Mouse (Mus musculus): Measurements from ENCODE around the gene Gm49673.
"Not testable (repeated sequence)": the region's sequence is repeated elsewhere in the genome, so short reads cannot be mapped to it uniquely, and the experiment has no call there.

Gm49673 gene

GRCm38 (mm10) chr17:8129578-8129977 lies 18.0 kb downstream of the Gm49673 start:
- DNase-seq, result not testable (repeated sequence)

GRCm38 (mm10) chr17:8128326-8128993 lies 19.1 kb downstream of the Gm49673 start:
- DNase-seq, result not testable (repeated sequence)

GRCm38 (mm10) chr17:8124586-8124985 lies 23.0 kb downstream of the Gm49673 start:
- DNase-seq, result not testable (repeated sequence)

DNA sequence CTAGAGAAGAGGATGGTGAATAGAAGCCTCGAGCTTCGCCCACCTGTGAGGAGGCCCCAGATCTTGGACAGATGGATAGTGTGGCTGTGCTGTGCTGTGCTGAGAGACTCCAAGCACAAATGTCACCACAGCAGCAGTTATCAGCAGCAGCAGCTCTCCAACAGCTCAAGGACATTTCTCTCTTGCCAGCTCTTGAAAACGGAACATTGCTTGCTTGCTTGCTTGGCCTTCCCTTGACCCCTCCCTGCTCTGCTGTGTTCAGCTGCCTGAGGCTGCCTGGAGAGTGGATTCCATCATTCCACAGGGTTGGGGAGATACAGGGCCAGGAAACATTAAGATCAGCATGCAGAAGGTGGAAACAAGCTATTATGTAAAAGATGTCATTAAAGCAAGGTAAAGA lies 24.6 kb downstream of the Gm49673 start:
- not testable (repeated sequence) for DNase-seq

GRCm38 (mm10) chr17:8116928-8117327 lies 30.7 kb downstream of the Gm49673 start:
- not testable (repeated sequence) for DNase-seq

DNA sequence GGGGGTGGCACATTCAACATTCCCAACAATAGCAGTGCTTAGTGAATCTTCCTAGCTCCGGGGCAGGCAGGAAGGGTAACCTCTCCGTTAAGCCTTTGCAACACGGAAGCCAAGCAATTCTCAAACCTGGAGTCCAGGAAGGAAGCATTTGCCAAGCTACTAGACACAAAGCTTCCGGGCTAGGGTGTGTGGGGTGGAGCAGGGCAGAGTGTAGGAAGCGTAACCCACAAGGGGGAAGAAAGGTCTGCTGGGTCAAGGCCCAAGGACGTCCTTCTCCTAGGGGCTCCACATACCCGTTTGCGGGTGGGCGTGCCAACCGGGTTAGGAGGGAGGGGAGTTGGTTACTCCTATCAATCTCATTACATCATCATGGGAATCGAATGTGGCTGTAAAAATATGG lies 31.2 kb downstream of the Gm49673 start:
- not testable (repeated sequence) for DNase-seq

DNA sequence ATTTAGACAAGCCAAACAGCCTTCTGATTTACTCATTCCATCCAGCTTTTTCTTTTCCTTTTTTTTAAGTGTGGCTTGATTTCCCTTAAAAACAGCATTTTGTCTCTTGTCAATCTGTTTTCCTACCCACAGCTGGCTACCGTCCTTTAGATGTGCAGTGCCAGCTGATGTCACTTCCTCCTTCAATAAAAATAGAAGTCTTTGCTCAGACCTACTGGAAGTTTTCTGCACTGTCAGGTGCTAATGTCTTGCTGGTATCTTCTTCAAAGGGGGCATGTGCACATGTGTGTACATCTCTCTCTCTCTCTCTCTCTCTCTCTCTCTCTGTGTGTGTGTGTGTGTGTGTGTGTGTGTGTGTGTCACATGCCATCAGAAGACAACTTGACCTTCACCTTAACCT lies 35.4 kb downstream of the Gm49673 start:
- not testable (repeated sequence) for DNase-seq

GRCm38 (mm10) chr17:8101297-8101609 lies 46.3 kb downstream of the Gm49673 start:
- not testable (repeated sequence) for DNase-seq

- DNase-seq, result not testable (repeated sequence)
These were observed 46.9 kb downstream of the Gm49673 start for GRCm38 (mm10) chr17:8100405-8101296.

- DNase-seq, result peak; percentile 1
These were observed 51.4 kb downstream of the Gm49673 start for GRCm38 (mm10) chr17:8096199-8096598.

- peak; percentile 38 for DNase-seq
These were observed 51.9 kb downstream of the Gm49673 start for GRCm38 (mm10) chr17:8095653-8096052.

GRCm38 (mm10) chr17:8092537-8093526 lies 54.8 kb downstream of the Gm49673 start:
- DNase-seq, result not testable (repeated sequence)

GRCm38 (mm10) chr17:8091320-8091719 lies 56.3 kb downstream of the Gm49673 start:
- DNase-seq, result not testable (repeated sequence)

DNA sequence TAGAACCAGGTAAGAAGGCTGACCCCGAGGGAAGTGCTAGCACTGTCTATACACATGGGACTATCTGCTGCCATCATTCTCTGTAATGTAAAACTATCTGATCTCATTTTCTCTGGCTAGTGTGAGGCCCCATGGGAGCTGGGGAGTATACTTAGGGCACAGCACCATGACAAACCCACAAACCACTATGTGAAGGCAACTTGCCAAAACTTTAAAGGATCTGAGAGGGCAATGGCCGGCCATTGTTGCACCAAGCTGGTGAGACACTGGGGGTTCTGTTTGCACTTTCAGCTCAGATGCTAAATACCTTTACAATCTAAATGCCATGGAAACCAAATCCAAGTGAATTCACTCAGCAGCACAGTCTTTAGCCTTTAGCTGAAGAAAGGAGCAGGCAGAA lies 77.7 kb downstream of the Gm49673 start:
- DNase-seq, result not testable (repeated sequence)

- not testable (repeated sequence) for DNase-seq
These were observed 90.9 kb downstream of the Gm49673 start for GRCm38 (mm10) chr17:8056637-8057138.

- not testable (repeated sequence) for DNase-seq
These were observed 91.5 kb downstream of the Gm49673 start for GRCm38 (mm10) chr17:8055919-8056589.

DNA sequence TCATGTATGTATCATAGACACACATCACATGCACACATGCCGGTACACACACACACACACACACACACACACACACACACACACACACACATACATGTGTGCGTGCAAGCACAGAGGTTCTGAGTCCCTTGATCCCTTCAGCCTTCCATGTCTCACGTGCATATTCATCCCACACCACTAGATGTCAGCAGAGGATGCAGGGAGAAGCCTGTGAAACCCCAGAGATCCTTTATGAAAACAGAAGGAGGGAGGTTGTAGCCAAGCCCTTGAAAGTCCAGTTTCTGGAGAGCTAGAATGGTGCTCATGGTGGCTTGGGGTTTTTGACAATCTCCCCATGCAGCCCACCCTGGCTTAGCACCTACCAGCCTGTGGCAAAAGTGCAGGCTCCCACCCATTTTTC lies 96.3 kb downstream of the Gm49673 start:
- peak; percentile 64 for DNase-seq

DNA sequence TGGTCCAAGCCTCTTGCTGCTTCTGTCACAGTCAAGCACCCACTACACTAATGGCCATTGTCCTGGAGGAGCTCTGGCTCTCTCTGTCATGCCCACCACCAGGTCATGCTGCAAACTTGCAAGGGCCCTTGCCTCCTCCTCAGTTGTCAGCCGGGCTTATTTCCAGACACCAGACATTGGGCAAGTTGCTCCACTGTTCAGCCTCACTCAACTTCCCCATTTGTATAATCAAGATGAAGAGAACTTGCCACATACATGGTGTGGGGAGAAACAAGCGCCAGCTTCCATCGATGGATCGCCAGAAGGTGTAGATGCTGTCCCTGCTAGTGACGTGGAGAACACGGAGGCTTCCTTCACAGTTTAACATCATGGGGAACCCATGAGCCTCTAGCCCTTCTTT lies 97.4 kb downstream of the Gm49673 start:
- not testable (repeated sequence) for DNase-seq

DNA sequence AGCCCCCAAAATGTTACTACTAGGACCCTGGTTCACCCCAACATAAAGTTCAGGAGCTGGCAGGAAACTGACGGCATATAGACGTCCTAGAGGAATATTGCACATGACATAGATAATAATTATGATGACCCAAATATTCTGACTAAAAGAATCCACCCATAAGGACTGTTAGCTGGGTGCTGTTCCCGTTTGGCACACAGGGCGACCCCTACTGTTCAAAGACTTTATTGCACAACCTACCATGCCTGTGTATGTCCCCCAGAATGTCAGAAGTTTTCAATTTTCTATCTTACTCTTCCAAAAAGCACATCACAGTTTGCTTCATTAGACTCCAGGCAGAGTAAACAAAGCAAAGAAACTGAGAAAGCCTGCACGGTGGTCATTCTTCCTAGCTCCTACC lies 101.4 kb downstream of the Gm49673 start:
- not testable (repeated sequence) for DNase-seq

DNA sequence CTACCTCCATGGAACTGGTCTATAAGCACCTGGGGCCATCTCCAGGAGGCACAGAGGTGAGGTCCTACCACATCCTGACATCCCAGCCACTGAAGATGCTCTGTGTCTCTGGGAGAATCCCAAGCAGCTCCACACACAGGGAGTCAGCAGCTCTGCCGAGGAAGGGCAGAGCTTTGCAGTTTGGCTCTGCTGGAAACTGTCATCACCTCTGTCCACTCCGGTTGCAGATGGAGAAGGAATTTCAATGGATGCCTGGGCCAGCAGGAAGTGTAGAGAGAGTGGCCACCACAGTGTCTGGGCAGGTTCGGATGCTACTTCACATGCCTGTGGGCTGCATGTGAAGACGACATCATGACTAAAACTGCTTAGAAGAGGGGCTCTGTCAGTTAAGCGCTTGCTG lies 106.4 kb downstream of the Gm49673 start:
- not testable (repeated sequence) for DNase-seq

- DNase-seq, result not testable (repeated sequence)
These were observed 107.5 kb downstream of the Gm49673 start for GRCm38 (mm10) chr17:8039916-8040635.
